15 mouse cellular contexts compared by ENCODE assay signal in genomic region chrX:113193901-113194300, GRCm38 (mm10).
"Had no signal": no experiment of that assay in that cellular context is flagged by ENCODE, and none has a peak within 500 bp of the region (broad histone marks: within the 10 kb centered on the region; RNA-seq: fewer than 3 reads in every experiment).

No protein-coding gene starts in this region.

- DNase-seq: cerebellum, adult 9-11 months; cerebellum, postnatal 10 days; cerebellum, postnatal 14 days; cerebellum, postnatal 25 days; cerebellum, postnatal 36 days; embryo, embryonic 11 days; forebrain, postnatal 0 days; gastrocnemius, adult 2 months; gastrocnemius, postnatal 10 days; gastrocnemius, postnatal 14 days; gastrocnemius, postnatal 25 days; gastrocnemius, postnatal 36 days; heart, adult 11 months; heart, adult 18-20 months; heart, adult 2 months had no signal
